In genomic region chr6:29815634-29816033, GRCm38 (mm10) we compare ENCODE assay signal across 22 mouse cellular contexts. TPM values are rescaled to one million over a fixed set of nuclear protein-coding genes. Genes with fewer than 3 reads are reported as not detected.
DNase-seq lines count a peak whose midpoint lies in the region; ATAC-seq and TF ChIP-seq lines count a peak whose summit lies in the region.
"Had no signal": no experiment of that assay in that cellular context is flagged by ENCODE, and none has a peak within 500 bp of the region (broad histone marks: within the 10 kb centered on the region; RNA-seq: fewer than 3 reads in every experiment).

No protein-coding gene starts in this region.

- TF ChIP-seq POLR2A in brain, embryonic 14.5 days (IDR thresholded peaks at IDR 0.05; ENCODE audit: borderline replicate concordance, extremely low read depth, insufficient read depth, insufficient read length, poor library complexity, severe bottlenecking), result no peak

- H3K4me1 ChIP-seq in hindbrain, embryonic 11.5 days (replicated peaks; ENCODE audit: control insufficient read depth, insufficient read depth, low read length), result no peaks in the 10 kb centered on the region
- H3K4me1 ChIP-seq in hindbrain, postnatal 0 days (ENCODE audit: insufficient read depth, low read length), result peaks cover 5% of the 10 kb centered on the region
- peaks cover 14% of the 10 kb centered on the region for H3K4me1 ChIP-seq in forebrain, embryonic 16.5 days (replicated peaks; ENCODE audit: control insufficient read depth, insufficient read depth, low read length)
- H3K4me1 ChIP-seq in midbrain, embryonic 13.5 days (replicated peaks), result peaks cover 22% of the 10 kb centered on the region
- H3K4me1 ChIP-seq: lung, embryonic 15.5 days; neural tube, embryonic 12.5 days had no signal

- peak; percentile 5 for DNase-seq in hindbrain, embryonic 11.5 days (ENCODE audit: low spot score)
- DNase-seq in hindbrain, postnatal 0 days (ENCODE audit: low spot score), result no peak
- DNase-seq in brain, embryonic 14.5 days (ENCODE audit: low read depth), result peak; percentile 8
- DNase-seq in spleen, adult 12 weeks (ENCODE audit: low spot score), result no peak
- no peak for DNase-seq in lung, postnatal 25 days (ENCODE audit: low spot score)
- DNase-seq in urinary bladder, postnatal 14 days (ENCODE audit: low spot score), result no peak
- DNase-seq: cerebellum, adult 2 months; cerebellum, postnatal 36 days; gastrocnemius, postnatal 14 days; heart, adult 2 months; heart, postnatal 36 days; kidney, postnatal 36 days; layer of hippocampus, adult 9-11 months; thymus, postnatal 4 days had no signal

- H3K36me3 ChIP-seq in hindbrain, embryonic 11.5 days (ENCODE audit: control insufficient read depth, insufficient read depth, low read length), result no peaks in the 10 kb centered on the region
- no peaks in the 10 kb centered on the region for H3K36me3 ChIP-seq in hindbrain, postnatal 0 days (ENCODE audit: insufficient read depth, low read length)
- no peaks in the 10 kb centered on the region for H3K36me3 ChIP-seq in forebrain, embryonic 16.5 days (ENCODE audit: control insufficient read depth, insufficient read depth)
- no peaks in the 10 kb centered on the region for H3K36me3 ChIP-seq in midbrain, embryonic 13.5 days
- H3K36me3 ChIP-seq: lung, embryonic 15.5 days; neural tube, embryonic 12.5 days had no signal

- H3K9ac ChIP-seq in hindbrain, embryonic 11.5 days (ENCODE audit: low read depth, low read length), result no peak overlapping the region
- H3K9ac ChIP-seq in hindbrain, postnatal 0 days (replicated peaks; ENCODE audit: low read length), result no peak overlapping the region
- H3K9ac ChIP-seq in forebrain, embryonic 16.5 days (replicated peaks; ENCODE audit: low read depth, low read length), result no peak overlapping the region
- no peak overlapping the region for H3K9ac ChIP-seq in midbrain, embryonic 13.5 days (replicated peaks)
- H3K9ac ChIP-seq: limb, embryonic 12.5 days; liver, embryonic 14.5 days; lung, embryonic 15.5 days; neural tube, embryonic 12.5 days had no signal

- no peak overlapping the region for H3K4me3 ChIP-seq in hindbrain, embryonic 11.5 days (ENCODE audit: low read depth, low read length)
- no peak overlapping the region for H3K4me3 ChIP-seq in hindbrain, postnatal 0 days (ENCODE audit: low read length)
- H3K4me3 ChIP-seq in forebrain, embryonic 16.5 days (replicated peaks; ENCODE audit: low read length), result no peak overlapping the region
- no peak overlapping the region for H3K4me3 ChIP-seq in midbrain, embryonic 13.5 days (replicated peaks)
- H3K4me3 ChIP-seq: heart, adult 2 months; limb, embryonic 12.5 days; lung, embryonic 15.5 days; neural tube, embryonic 12.5 days had no signal

- H3K4me2 ChIP-seq in hindbrain, embryonic 11.5 days (replicated peaks; ENCODE audit: low read depth, low read length), result no peak overlapping the region
- no peak overlapping the region for H3K4me2 ChIP-seq in hindbrain, postnatal 0 days (ENCODE audit: low read depth, low read length)
- no peak overlapping the region for H3K4me2 ChIP-seq in forebrain, embryonic 16.5 days (ENCODE audit: low read length)
- H3K4me2 ChIP-seq in midbrain, embryonic 13.5 days (replicated peaks), result no peak overlapping the region
- H3K4me2 ChIP-seq: limb, embryonic 12.5 days; lung, embryonic 15.5 days; neural tube, embryonic 12.5 days had no signal

- TF ChIP-seq CTCF in hindbrain, postnatal 0 days (IDR thresholded peaks at IDR 0.05; ENCODE audit: low read depth), result no peak
- no peak for TF ChIP-seq CTCF in brain, embryonic 14.5 days (IDR thresholded peaks at IDR 0.05; ENCODE audit: borderline replicate concordance, extremely low read depth, insufficient read depth, insufficient read length)

- no peak for ATAC-seq in hindbrain, embryonic 11.5 days (ENCODE audit: low FRiP score)
- no peak for ATAC-seq in hindbrain, postnatal 0 days
- ATAC-seq in forebrain, embryonic 16.5 days, result no peak
- no peak for ATAC-seq in midbrain, embryonic 13.5 days
- ATAC-seq: activated CD4-positive, CD25-positive, alpha-beta regulatory T cell, adult 4 months had no signal

- WGBS in hindbrain, embryonic 11.5 days, result 93% methylated on average over 2 of the region's 2 CpGs
- WGBS in hindbrain, postnatal 0 days, result 78% methylated on average over 2 of the region's 2 CpGs
- 75% methylated on average over 2 of the region's 2 CpGs for WGBS in forebrain, embryonic 16.5 days
- WGBS in midbrain, embryonic 13.5 days, result 60% methylated on average over 2 of the region's 2 CpGs

- H3K27me3 ChIP-seq in hindbrain, embryonic 11.5 days (ENCODE audit: control insufficient read depth, insufficient read depth, low read length), result no peaks in the 10 kb centered on the region
- no peaks in the 10 kb centered on the region for H3K27me3 ChIP-seq in hindbrain, postnatal 0 days (ENCODE audit: insufficient read depth, low read length)
- H3K27me3 ChIP-seq in forebrain, embryonic 16.5 days (replicated peaks; ENCODE audit: control insufficient read depth, insufficient read depth, low read length), result no peaks in the 10 kb centered on the region
- no peaks in the 10 kb centered on the region for H3K27me3 ChIP-seq in midbrain, embryonic 13.5 days
- H3K27me3 ChIP-seq: limb, embryonic 12.5 days; lung, embryonic 15.5 days; neural tube, embryonic 12.5 days had no signal

- no peak overlapping the region for H3K27ac ChIP-seq in hindbrain, embryonic 11.5 days (ENCODE audit: low read depth, low read length)
- H3K27ac ChIP-seq in hindbrain, postnatal 0 days, result no peak overlapping the region
- peak overlapping the region; percentile 33; the same call in 1 of the 2 replicates for H3K27ac ChIP-seq in forebrain, embryonic 16.5 days (ENCODE audit: low read length)
- peak overlapping the region; percentile 70 for H3K27ac ChIP-seq in midbrain, embryonic 13.5 days
- H3K27ac ChIP-seq: heart, adult 2 months; limb, embryonic 12.5 days; liver, embryonic 14.5 days; lung, embryonic 15.5 days; neural tube, embryonic 12.5 days had no signal

- no peaks in the 10 kb centered on the region for H3K9me3 ChIP-seq in hindbrain, embryonic 11.5 days (ENCODE audit: control insufficient read depth, low read length)
- no peaks in the 10 kb centered on the region for H3K9me3 ChIP-seq in hindbrain, postnatal 0 days (ENCODE audit: low read length)
- H3K9me3 ChIP-seq in forebrain, embryonic 16.5 days (ENCODE audit: control insufficient read depth, low read length), result no peaks in the 10 kb centered on the region
- H3K9me3 ChIP-seq in midbrain, embryonic 13.5 days, result no peaks in the 10 kb centered on the region
- H3K9me3 ChIP-seq: G1E; limb, embryonic 12.5 days; lung, embryonic 15.5 days; neural tube, embryonic 12.5 days had no signal

RNA-seq across cellular contexts. Expression of gene Ahcyl2, which starts 47.8 kb away (rescaled TPM):
- polyA plus RNA-seq in hindbrain, embryonic 11.5 days (2014; fragmentation: Nextera tagmentation; extraction: Ambion mirVana), result 14.5 and 17.4 TPM in 2 replicates
- 56.8 and 57.5 TPM in 2 replicates for total RNA-seq in hindbrain, postnatal 0 days (2014; rRNA removed)
- polyA plus RNA-seq in hindbrain, postnatal 0 days (2015; fragmentation: Nextera tagmentation; extraction: Ambion mirVana), result 19.6 and 23.1 TPM in 2 replicates
- polyA plus RNA-seq in brain, embryonic 14.5 days (2012; rRNA removed), result 23.1 and 32.6 TPM in 2 replicates
- 11.2 and 17.0 TPM in 2 replicates for polyA plus RNA-seq in forebrain, embryonic 16.5 days (2015; fragmentation: Nextera tagmentation; extraction: Ambion mirVana)
- 12.8 and 13.1 TPM in 2 replicates for polyA plus RNA-seq in midbrain, embryonic 13.5 days (2015; fragmentation: Nextera tagmentation; extraction: Ambion mirVana)

Comparison
In these comparisons a context has a peak if more than half of its experiments do, and no peak if none do; other contexts are left out.
1. DNase-seq: peak in hindbrain, embryonic 11.5 days (single experiment) and brain, embryonic 14.5 days (single experiment); none in hindbrain, postnatal 0 days (single experiment), spleen, adult 12 weeks (single experiment), lung, postnatal 25 days (single experiment) and urinary bladder, postnatal 14 days (single experiment).
2. H3K27ac ChIP-seq: peak in forebrain, embryonic 16.5 days (single experiment) and midbrain, embryonic 13.5 days (single experiment); none in hindbrain, embryonic 11.5 days (single experiment) and hindbrain, postnatal 0 days (single experiment).